Mouse (Mus musculus): ENCODE measurements around the gene Zc2hc1b.

The Zc2hc1b gene

DNA sequence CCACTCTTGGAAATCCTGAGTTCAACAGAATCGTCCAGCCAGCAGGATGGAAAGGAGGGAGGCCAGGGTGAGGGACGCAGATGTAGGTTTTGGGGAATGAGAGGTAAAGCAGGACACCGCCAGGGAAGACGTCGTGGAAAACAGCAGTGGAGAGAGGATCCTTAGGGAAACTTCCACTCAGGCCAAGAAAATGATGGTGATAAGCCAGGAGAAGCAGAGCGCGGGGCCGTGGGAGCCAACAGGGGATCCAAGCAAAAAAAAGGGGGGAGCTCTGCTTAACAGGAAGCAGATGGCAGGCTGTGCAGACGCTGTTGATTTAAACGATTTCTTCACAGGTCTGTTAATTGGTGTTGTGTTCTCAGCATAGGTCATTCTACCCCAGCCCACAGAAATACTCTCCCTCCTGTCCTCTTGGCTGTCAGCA lies 5.0 kb downstream of the Zc2hc1b start:
- DNase-seq (ENCODE audit: low spot score in 2 of 2): no peak

DNA sequence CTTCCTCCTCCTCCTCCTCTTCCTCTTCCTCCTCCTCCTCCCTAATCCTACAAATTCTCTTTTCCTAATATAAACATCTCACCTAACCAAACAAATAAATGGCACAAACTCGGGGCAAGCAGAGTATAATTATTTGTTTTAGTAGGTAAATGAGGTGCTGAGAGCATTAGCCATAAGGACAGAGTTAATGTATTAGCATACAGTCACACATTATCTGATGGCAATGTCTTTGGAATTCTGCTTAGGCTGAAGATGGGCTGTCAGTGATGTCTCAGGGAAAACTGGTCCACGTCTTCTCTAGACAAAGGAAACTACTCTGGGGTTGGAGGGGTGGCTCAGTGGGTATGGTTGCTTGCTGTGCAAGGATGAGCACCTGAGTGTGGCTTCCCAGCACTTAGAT lies 6.4 kb downstream of the Zc2hc1b start:
- no peak for DNase-seq (ENCODE audit: low spot score in 2 of 2)

- DNase-seq (ENCODE audit: low spot score in 2 of 2): no peak
These were observed 6.9 kb downstream of the Zc2hc1b start for GRCm38 (mm10) chr10:13170739-13171448.

GRCm38 (mm10) chr10:13168461-13168860 lies 9.4 kb downstream of the Zc2hc1b start:
- no peak for DNase-seq (ENCODE audit: low spot score in 2 of 2)

DNA sequence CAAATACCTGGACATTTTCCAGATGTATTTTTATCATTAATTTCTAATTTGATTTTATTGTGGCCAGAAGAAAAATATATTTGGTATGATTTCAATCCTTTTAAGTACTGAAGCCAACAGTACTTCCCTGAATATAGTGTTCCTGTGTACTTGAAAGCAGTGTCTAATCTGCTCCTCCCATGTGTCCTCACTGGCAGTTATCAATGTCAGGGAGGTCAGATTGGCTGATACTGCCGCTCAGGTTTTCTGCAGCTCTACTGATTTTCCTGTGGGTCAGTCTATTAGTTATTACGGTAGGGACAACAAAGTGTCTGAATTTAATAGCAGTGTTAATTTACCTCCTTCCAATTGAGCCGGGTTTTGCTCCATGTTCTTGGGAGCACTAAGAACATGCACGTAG lies 15.8 kb downstream of the Zc2hc1b start:
- no peak for DNase-seq (ENCODE audit: low spot score in 2 of 2)

DNA sequence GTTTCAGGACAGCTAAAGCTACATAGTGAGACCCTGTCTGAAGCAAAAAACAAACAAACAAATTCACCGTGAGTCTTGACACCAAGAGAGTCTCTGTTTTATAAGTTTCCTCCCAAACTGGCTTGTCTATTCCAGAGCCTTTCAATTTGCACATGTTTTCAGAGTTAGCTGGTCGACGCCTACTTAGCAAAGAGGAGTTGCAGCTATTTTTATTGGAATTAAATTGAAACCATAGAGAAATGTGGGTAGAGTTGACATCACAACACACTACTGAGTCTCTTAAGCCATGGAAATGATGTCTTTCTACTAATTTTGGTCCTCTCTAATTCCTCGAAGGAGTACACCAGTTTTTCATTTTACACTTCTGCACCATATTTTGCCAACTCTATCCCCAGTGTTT lies 16.9 kb downstream of the Zc2hc1b start:
- no peak for DNase-seq (ENCODE audit: low spot score in 2 of 2)

GRCm38 (mm10) chr10:13155377-13155776 lies 22.4 kb downstream of the Zc2hc1b start:
- DNase-seq (ENCODE audit: low spot score in 2 of 2): no peak

DNA sequence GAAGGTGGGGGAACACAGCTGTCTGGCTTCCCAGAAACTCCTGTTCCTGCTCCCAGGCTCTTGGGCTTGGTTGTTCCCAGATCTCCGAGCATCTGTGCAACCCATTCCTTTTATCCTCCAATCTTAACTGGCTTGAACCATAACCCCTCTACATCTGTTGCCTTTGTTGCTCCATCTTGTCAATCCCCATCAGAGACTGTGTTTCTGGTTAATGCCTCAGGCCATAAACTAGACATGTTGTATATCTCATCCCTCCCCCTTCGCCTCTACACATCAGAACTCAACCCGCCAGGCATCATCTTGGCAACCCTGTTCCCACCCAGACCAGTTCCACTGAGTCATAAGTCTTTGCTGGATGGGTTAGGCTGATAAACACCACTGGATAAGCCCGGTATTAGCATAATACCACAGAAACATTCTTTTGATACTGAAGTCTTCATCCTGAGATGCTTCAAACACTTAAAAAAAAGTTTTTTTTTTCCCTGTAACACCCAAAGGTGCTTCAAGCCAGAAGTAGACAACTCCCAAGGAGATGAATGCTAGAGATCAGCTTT lies 24.9 kb downstream of the Zc2hc1b start:
- DNase-seq (ENCODE audit: low spot score in 2 of 2): no peak

- peak in 1 of 2 experiments; percentile 16 for DNase-seq (ENCODE audit: low spot score in 2 of 2)
These were observed 26.5 kb downstream of the Zc2hc1b start for GRCm38 (mm10) chr10:13151353-13151752.

GRCm38 (mm10) chr10:13150435-13150834 lies 27.4 kb downstream of the Zc2hc1b start:
- DNase-seq (ENCODE audit: low spot score in 2 of 2): no peak

- DNase-seq (ENCODE audit: low spot score in 2 of 2): no peak
These were observed 37.4 kb downstream of the Zc2hc1b start for GRCm38 (mm10) chr10:13140434-13140833.

- DNase-seq (ENCODE audit: low spot score in 2 of 2): no peak
These were observed 39.9 kb downstream of the Zc2hc1b start for GRCm38 (mm10) chr10:13137906-13138305.

- no peak for DNase-seq (ENCODE audit: low spot score in 2 of 2)
These were observed 42.1 kb downstream of the Zc2hc1b start for GRCm38 (mm10) chr10:13135751-13136150.

- DNase-seq (ENCODE audit: low spot score in 2 of 2): no peak
These were observed 42.5 kb downstream of the Zc2hc1b start for GRCm38 (mm10) chr10:13135276-13135675.

- DNase-seq (ENCODE audit: low spot score in 2 of 2): no peak
These were observed 44.0 kb downstream of the Zc2hc1b start for GRCm38 (mm10) chr10:13133850-13134249.

- DNase-seq (ENCODE audit: low spot score in 2 of 2): no peak
These were observed 49.9 kb downstream of the Zc2hc1b start for GRCm38 (mm10) chr10:13127946-13128345.

DNA sequence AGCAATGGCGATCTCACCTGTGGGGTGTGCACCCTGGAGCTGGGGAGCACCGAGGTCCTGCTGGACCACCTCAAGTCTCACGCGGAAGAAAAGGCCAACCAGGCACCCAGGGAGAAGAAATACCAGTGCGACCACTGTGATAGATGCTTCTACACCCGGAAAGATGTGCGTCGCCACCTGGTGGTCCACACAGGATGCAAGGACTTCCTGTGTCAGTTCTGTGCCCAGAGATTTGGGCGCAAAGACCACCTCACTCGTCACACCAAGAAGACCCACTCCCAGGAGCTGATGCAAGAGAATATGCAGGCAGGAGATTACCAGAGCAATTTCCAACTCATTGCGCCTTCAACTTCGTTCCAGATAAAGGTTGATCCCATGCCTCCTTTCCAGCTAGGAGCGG lies 50.5 kb downstream of the Zc2hc1b start:
- no peak for DNase-seq (ENCODE audit: low spot score in 2 of 2)

GRCm38 (mm10) chr10:13125811-13126210 lies 52.0 kb downstream of the Zc2hc1b start:
- DNase-seq (ENCODE audit: low spot score in 2 of 2): no peak

DNA sequence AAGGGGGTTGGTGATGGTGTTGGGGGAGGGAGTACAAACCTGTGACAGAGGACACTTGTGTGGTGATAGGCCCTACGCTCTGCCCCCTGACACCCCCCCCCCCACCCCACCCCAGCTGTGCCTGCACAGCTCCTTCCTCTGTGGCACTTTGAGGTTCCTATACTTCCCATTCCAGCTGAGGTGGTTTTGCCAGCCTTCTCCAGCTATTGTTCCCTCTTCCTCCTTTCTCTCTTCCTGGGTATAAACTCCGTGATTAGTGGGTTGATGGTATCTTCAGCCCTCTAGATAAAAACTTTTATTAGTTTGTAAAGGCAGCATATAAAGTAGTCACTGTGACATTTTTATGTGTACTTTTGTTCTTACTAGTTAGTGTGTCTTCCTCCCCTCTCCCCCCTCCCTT lies 58.5 kb downstream of the Zc2hc1b start:
- DNase-seq (ENCODE audit: low spot score in 2 of 2): no peak

DNA sequence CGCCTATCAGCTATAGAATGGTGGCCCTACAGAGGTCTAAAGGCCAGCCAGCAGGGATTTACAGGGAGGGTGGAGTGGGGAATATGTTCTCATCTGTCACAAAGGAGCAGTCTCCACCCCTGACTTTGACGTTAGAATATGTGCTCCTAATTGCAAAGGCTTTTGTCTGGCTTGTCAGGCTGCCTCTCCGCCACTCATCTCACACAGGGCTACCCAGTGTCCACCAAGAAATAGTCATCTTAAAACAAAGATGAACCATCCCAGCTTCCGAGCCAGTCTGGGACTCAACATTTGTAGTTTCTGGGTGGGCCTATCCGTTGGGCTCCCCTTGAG lies 59.1 kb downstream of the Zc2hc1b start:
- no peak for DNase-seq (ENCODE audit: low spot score in 2 of 2)

- no peak for DNase-seq (ENCODE audit: low spot score in 2 of 2)
These were observed 59.6 kb downstream of the Zc2hc1b start for GRCm38 (mm10) chr10:13118024-13118769.

DNA sequence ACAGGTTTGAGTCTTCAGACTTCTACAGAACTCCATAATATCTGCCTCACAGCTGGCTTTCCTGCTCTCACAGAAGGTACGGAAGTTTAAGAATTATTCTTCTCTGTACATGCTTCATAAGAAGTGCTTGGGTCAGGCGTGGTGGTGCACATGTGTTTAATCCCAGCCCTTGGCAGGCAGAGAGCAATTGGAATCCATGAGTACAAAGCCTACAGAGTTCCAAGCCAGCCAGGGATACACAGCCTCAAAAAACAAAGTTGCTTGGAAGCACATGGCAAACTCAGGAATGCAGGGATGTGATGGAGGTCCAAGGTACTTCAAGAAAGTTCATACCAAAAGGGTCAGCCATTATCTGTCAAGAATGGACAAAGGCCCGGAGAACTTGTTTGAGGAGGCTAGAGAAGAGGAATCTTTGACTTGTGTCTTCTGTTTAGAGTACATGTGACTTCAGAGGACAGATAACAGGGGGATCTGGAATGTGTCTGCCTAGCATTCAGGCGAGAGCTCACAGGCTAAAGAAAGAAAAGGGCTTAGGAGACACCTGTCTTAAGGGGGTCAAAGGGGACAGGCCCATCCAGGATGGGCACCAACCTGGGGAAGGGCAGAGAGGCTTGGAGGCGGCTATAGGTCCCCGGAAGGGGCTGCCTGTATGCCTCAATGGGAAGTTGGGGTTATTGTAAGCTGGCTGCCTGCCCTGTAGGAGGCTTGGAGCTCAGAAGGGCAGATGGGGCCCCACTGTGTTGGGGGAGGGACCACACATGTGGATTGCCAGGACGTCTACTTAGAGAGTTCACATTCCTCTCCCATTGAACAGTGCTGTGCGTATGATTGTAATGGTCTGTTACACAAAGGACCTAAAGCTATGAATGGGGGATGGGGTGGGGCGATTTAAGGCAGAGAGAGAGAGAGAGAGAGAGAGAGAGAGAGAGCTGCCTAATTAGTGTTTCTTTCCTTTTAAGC lies 60.8 kb downstream of the Zc2hc1b start:
- DNase-seq (ENCODE audit: low spot score in 2 of 2): no peak

All from urinary bladder, postnatal 36 days (tissue).